Mouse (Mus musculus) CD4-positive helper T cell, adult 2 months (primary cell): Measurements from ENCODE around the gene Srr.

ENCODE experiments used
- DNase-seq: peaks from one replicate; pipeline ENCODE4 v3.0.0-alpha.2; 2012; ENCODE audit warnings: low read depth, missing footprints, low spot score

Srr gene

DNA sequence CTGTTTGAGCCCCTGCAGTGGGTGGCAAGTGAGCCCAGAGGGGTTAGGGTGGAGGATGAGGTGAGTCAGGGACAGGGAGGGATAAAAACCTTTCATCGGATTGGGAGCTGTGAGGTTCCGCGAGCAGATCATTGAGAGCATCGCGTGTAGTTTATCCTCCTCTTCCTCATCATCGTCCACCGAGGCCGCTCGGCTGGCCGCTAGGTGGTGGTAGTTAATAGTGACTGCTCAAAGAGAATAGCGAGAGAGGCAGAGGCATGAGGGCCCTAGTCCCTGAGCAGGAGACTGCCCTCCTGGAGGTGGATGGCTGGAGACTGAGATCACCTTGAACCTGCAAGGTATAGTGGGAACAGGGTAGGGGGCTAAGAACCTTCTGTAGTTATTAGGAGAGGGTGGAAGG lies 62.3 kb downstream of the Srr start:
- no peak for DNase-seq

DNA sequence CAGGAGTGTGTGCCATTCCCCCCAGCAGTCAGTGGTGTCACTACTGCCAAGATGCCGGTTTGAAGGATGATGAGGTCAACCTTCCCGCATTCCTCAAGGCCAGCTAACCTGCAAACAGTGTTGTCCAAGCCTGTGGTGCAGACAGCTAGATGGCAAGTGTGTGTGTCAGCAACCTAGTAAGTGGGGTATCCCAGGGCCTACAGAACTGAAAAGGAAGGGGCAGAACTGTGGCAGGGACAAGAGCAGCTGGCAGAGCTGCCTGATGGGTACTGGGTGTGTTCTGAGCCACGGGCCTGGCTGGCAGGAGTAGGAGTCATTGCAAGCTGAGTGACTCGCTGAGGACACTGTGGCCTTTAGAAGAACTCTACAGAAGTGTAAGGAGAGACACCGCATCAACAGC lies 63.6 kb downstream of the Srr start:
- DNase-seq, result no peak

DNA sequence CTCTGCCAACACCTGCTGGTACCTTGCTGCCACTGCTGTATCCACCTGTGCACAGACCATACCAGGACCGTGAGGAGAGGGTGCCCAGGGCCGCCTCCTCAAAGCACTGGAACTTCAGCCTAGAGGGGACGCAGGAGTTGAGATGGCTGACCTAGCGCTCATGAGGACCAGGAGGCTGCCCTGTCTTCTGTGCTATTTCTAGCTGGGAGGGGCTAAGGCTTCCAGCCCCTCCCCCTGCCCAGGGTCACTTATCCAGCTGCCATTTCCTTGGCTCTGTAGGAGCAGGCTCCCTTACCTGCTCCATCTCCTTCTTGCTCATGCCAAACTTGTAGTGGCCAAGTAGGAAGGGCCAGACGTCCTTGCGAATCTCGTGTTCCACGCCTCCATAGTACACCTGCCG lies 68.0 kb downstream of the Srr start:
- DNase-seq, result no peak
